Mouse (Mus musculus): ENCODE data around the gene Plcg1. TPM values are rescaled to one million over a fixed set of nuclear protein-coding genes. Genes with fewer than 3 reads are reported as not detected.

Plcg1 gene
- polyA plus RNA-seq, 1 experiment from 2014 or later = 46.0 TPM

DNA sequence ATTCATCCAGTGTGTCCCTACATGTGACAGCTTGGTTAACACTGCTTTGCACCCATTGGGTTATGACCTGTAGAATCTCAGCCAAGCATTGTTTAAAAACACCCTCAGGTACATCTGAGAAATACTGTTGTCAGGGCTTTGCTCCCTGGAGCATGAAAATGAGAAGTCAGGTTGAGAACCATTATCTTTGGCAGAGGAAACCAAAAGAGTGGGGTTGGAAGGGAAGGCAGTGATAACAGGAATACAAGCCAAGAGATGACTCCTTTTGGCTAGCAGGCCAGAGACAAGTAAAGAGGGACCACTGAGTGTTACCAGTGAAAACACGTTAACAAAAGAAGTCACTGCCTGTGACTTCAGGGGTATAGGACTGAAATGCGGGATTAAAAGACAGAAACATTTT, 33.3 kb downstream of the Plcg1 start:
- Histone ChIP-seq H3K4me2 (ENCODE audit: low read depth, low read length) (no peak overlapping the region), H3K9ac (ENCODE audit: low read length) (no peak overlapping the region), H3K4me1 (replicated peaks; ENCODE audit: control insufficient read depth, insufficient read depth, low read length) (no peaks in the 10 kb centered on the region; the same call in 1 of the 2 replicates), H3K27ac (ENCODE audit: low read length) (no peak overlapping the region), H3K4me3 (ENCODE audit: low read length) (no peak overlapping the region), H3K27me3 (ENCODE audit: control insufficient read depth, insufficient read depth, low read depth, low read length) (no peaks in the 10 kb centered on the region), H3K9me3 (ENCODE audit: control insufficient read depth, low read length) (no peaks in the 10 kb centered on the region), H3K36me3 (ENCODE audit: control insufficient read depth, insufficient read depth, low read length) (peaks cover 34% of the 10 kb centered on the region)
- WGBS = 81% methylated on average over 2 of the region's 2 CpGs
- ATAC-seq (ENCODE audit: low read depth) = no peak

DNA sequence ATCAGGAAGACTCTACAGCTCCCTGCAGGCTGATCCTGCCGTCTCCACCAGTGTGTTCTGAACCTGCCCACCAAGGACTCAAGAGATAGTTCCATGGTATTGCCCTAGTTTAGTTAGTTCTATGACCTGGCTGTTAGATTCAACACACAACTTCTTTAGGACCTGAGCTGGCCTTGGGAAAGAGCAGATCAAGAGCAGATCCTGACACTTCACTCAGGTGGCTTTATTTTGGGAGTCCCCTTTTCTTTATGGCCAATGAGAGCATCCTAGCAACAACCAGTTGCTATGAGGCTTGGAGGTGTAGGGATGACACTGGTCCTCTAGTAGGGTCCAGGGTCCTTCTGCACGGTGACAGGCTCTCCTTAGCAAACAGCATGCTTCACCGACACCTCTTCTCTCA, 34.0 kb downstream of the Plcg1 start:
- Histone ChIP-seq H3K27me3 (ENCODE audit: control insufficient read depth, insufficient read depth, low read depth, low read length) (no peaks in the 10 kb centered on the region), H3K4me1 (replicated peaks; ENCODE audit: control insufficient read depth, insufficient read depth, low read length) (no peaks in the 10 kb centered on the region; the same call in 1 of the 2 replicates), H3K4me2 (ENCODE audit: low read depth, low read length) (no peak overlapping the region), H3K9me3 (ENCODE audit: control insufficient read depth, low read length) (no peaks in the 10 kb centered on the region), H3K36me3 (ENCODE audit: control insufficient read depth, insufficient read depth, low read length) (peaks cover 29% of the 10 kb centered on the region), H3K27ac (ENCODE audit: low read length) (no peak overlapping the region), H3K9ac (ENCODE audit: low read length) (no peak overlapping the region), H3K4me3 (ENCODE audit: low read length) (no peak overlapping the region)
- 65% methylated on average over 3 of the region's 3 CpGs for WGBS
- ATAC-seq (ENCODE audit: low read depth) = no peak

DNA sequence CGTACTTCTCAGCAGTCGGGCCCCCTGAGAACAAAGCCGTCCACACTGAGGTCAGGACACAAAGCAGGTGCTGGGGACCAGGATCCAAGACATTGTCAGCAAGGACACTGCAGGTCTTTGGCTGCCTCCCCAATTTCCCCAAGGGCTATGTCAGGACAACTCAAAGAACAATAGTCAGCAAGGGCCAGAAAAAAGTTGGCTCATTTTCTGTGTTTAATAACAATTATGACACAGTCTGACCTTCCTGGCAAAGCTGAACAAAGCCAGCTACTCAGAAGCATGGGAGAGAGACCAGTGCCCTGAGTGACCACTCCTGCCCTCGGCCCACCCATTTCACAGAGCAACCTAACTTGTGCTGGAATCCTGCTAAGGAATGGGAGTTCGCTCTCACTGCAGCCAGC, 35.3 kb downstream of the Plcg1 start:
- Histone ChIP-seq H3K4me2 (ENCODE audit: low read depth, low read length) (no peak overlapping the region), H3K4me1 (replicated peaks; ENCODE audit: control insufficient read depth, insufficient read depth, low read length) (no peaks in the 10 kb centered on the region; the same call in 1 of the 2 replicates), H3K9me3 (ENCODE audit: control insufficient read depth, low read length) (no peaks in the 10 kb centered on the region), H3K27ac (ENCODE audit: low read length) (no peak overlapping the region), H3K27me3 (ENCODE audit: control insufficient read depth, insufficient read depth, low read depth, low read length) (no peaks in the 10 kb centered on the region), H3K9ac (ENCODE audit: low read length) (no peak overlapping the region), H3K36me3 (ENCODE audit: control insufficient read depth, insufficient read depth, low read length) (peaks cover 18% of the 10 kb centered on the region), H3K4me3 (ENCODE audit: low read length) (no peak overlapping the region)
- WGBS = 63% methylated on average over 5 of the region's 5 CpGs
- ATAC-seq (ENCODE audit: low read depth) = peak; percentile 45

DNA sequence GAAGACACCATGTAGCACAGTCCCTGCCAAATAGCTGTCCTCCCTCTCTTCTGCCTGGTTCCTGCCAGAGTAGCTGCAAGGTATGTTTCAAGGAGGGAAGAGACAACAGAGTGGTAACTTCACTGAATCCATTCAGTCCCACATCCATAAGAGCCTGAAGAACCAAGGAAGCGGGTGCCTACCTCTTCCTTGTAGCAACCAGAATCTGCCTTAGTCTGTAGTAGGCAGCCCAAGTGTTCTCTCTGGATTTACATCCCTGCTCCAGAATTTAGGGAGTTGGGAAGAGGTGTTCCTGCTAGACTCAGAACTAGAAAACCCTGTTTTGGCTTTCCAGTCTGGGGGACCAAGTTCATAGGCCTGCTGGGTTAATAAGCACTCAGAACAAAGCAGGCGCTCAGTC, 36.1 kb downstream of the Plcg1 start:
- Histone ChIP-seq H3K9ac (ENCODE audit: low read length) (no peak overlapping the region), H3K4me1 (replicated peaks; ENCODE audit: control insufficient read depth, insufficient read depth, low read length) (no peaks in the 10 kb centered on the region; the same call in 1 of the 2 replicates), H3K27me3 (ENCODE audit: control insufficient read depth, insufficient read depth, low read depth, low read length) (no peaks in the 10 kb centered on the region), H3K9me3 (ENCODE audit: control insufficient read depth, low read length) (no peaks in the 10 kb centered on the region), H3K36me3 (ENCODE audit: control insufficient read depth, insufficient read depth, low read length) (peaks cover 10% of the 10 kb centered on the region), H3K27ac (ENCODE audit: low read length) (no peak overlapping the region), H3K4me2 (ENCODE audit: low read depth, low read length) (no peak overlapping the region), H3K4me3 (ENCODE audit: low read length) (no peak overlapping the region)
- no peak for ATAC-seq (ENCODE audit: low read depth)
- 93% methylated on average over 2 of the region's 2 CpGs for WGBS

DNA sequence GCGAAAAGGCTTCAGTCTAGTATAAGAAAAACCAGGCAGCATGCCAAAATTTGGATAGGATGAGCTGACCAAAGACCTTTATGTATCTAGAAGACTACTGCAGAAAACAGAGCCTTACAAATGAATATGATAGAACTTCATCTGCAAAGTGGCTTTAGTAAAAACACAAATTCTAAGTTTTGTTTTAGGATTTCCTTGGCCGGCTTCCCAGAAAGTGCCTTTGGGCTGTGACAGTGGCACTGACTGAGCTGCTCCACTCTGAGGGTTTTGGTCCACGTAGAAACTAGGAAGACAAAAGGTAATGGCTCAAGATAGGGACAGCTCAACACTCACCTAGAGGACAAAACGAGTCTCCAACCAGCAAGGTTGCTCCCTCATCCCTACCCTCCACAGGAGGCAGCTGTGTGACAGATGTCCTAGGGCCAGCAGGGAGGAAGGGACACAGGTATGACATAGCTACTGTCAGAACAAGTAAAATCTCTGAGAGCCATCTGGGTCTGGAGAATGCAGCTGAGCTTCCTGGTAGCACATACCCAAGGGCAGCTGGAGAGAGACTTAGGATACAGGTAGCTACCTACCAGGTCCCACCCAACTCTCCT, 37.1 kb downstream of the Plcg1 start:
- Histone ChIP-seq H3K4me2 (ENCODE audit: low read depth, low read length) (no peak overlapping the region), H3K9me3 (ENCODE audit: control insufficient read depth, low read length) (no peaks in the 10 kb centered on the region), H3K27ac (ENCODE audit: low read length) (no peak overlapping the region), H3K4me1 (replicated peaks; ENCODE audit: control insufficient read depth, insufficient read depth, low read length) (no peaks in the 10 kb centered on the region; the same call in 1 of the 2 replicates), H3K4me3 (ENCODE audit: low read length) (no peak overlapping the region), H3K27me3 (ENCODE audit: control insufficient read depth, insufficient read depth, low read depth, low read length) (no peaks in the 10 kb centered on the region), H3K36me3 (ENCODE audit: control insufficient read depth, insufficient read depth, low read length) (peaks cover 4% of the 10 kb centered on the region; the same call in 1 of the 2 replicates), H3K9ac (ENCODE audit: low read length) (no peak overlapping the region)
- no peak for ATAC-seq (ENCODE audit: low read depth)
- WGBS = 65% methylated on average over 4 of the region's 4 CpGs

DNA sequence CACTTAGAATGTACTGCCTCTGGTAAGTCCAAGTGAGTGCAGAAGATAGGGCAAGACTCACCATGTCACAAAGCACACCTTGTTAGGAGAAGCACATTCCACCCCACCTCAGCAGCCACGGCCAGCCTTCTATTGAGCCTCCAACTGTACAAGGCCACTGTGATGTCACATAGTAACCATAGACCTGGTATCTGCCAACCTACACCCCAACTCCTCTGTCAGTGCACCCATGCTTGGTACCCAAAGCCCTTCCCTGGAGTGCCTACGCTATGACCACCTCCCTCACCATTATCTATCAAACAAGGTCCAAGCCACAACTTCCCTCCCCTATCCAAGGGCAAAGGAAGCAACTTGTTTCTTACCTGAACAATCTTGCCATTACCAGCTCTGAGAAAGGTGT, 37.9 kb downstream of the Plcg1 start:
- H3K4me2 ChIP-seq (ENCODE audit: low read depth, low read length) = no peak overlapping the region
- no peak overlapping the region for H3K4me3 ChIP-seq (ENCODE audit: low read length)
- peaks cover 4% of the 10 kb centered on the region; the same call in 1 of the 2 replicates for H3K36me3 ChIP-seq (ENCODE audit: control insufficient read depth, insufficient read depth, low read length)
- H3K9ac ChIP-seq (ENCODE audit: low read length) = no peak overlapping the region
- H3K27me3 ChIP-seq (ENCODE audit: control insufficient read depth, insufficient read depth, low read depth, low read length) = no peaks in the 10 kb centered on the region
- H3K27ac ChIP-seq (ENCODE audit: low read length) = no peak overlapping the region
- no peak for ATAC-seq (ENCODE audit: low read depth)
- H3K4me1 ChIP-seq (replicated peaks; ENCODE audit: control insufficient read depth, insufficient read depth, low read length) = no peaks in the 10 kb centered on the region; the same call in 1 of the 2 replicates
- WGBS = 81% methylated on average over 2 of the region's 2 CpGs
- no peaks in the 10 kb centered on the region for H3K9me3 ChIP-seq (ENCODE audit: control insufficient read depth, low read length)

DNA sequence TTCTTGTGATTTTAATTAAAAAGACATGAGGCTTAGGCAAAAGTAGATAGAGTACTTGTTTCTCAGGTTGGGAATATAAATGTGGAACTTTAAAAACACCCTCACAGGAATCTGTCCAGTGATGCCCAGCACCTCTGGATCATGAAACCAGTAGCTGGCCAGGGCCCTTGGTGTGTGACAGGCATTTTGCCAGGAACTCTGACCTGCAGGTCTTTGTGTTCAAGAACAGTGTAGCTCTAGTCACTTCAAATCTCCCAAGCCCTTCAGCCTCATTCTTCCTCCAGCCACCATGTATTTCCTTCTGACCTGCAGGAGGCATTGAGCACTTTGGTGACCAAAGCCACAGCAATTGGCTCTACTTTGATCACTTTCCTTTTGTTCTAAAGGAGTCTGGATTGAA, 39.3 kb downstream of the Plcg1 start:
- no peaks in the 10 kb centered on the region for H3K36me3 ChIP-seq (ENCODE audit: control insufficient read depth, insufficient read depth, low read length)
- H3K4me1 ChIP-seq (replicated peaks; ENCODE audit: control insufficient read depth, insufficient read depth, low read length) = no peaks in the 10 kb centered on the region; the same call in 1 of the 2 replicates
- no peak overlapping the region for H3K4me3 ChIP-seq (ENCODE audit: low read length)
- H3K27ac ChIP-seq (ENCODE audit: low read length) = no peak overlapping the region
- H3K27me3 ChIP-seq (ENCODE audit: control insufficient read depth, insufficient read depth, low read depth, low read length) = no peaks in the 10 kb centered on the region
- no peak overlapping the region for H3K9ac ChIP-seq (ENCODE audit: low read length)
- H3K4me2 ChIP-seq (ENCODE audit: low read depth, low read length) = no peak overlapping the region
- no peak for ATAC-seq (ENCODE audit: low read depth)
- H3K9me3 ChIP-seq (ENCODE audit: control insufficient read depth, low read length) = no peaks in the 10 kb centered on the region

DNA sequence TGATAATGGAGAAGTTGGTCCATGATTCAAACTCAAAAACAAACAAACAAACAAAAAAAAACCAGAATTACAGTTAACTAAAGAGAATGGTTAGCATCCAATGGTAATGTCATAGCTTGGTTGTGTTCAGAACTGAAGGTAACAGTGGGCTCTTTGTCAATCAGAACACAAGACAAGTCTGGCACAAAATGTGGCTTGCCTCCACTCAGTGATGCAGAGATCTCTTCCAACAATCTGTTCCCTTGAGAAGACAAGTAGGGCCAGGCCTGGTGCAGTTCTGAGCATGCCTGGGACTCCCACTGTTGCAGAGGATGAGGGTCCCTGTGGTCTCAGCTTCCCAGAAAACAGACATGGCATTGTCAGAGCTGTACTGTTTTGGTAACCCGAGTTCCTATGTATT, 39.8 kb downstream of the Plcg1 start:
- no peak overlapping the region for H3K27ac ChIP-seq (ENCODE audit: low read length)
- H3K27me3 ChIP-seq (ENCODE audit: control insufficient read depth, insufficient read depth, low read depth, low read length) = no peaks in the 10 kb centered on the region
- no peak for ATAC-seq (ENCODE audit: low read depth)
- WGBS = 92% methylated on average over 1 of the region's 1 CpGs
- no peak overlapping the region for H3K9ac ChIP-seq (ENCODE audit: low read length)
- no peaks in the 10 kb centered on the region for H3K36me3 ChIP-seq (ENCODE audit: control insufficient read depth, insufficient read depth, low read length)
- H3K4me3 ChIP-seq (ENCODE audit: low read length) = no peak overlapping the region
- no peaks in the 10 kb centered on the region; the same call in 1 of the 2 replicates for H3K4me1 ChIP-seq (replicated peaks; ENCODE audit: control insufficient read depth, insufficient read depth, low read length)
- H3K9me3 ChIP-seq (ENCODE audit: control insufficient read depth, low read length) = no peaks in the 10 kb centered on the region
- no peak overlapping the region for H3K4me2 ChIP-seq (ENCODE audit: low read depth, low read length)

DNA sequence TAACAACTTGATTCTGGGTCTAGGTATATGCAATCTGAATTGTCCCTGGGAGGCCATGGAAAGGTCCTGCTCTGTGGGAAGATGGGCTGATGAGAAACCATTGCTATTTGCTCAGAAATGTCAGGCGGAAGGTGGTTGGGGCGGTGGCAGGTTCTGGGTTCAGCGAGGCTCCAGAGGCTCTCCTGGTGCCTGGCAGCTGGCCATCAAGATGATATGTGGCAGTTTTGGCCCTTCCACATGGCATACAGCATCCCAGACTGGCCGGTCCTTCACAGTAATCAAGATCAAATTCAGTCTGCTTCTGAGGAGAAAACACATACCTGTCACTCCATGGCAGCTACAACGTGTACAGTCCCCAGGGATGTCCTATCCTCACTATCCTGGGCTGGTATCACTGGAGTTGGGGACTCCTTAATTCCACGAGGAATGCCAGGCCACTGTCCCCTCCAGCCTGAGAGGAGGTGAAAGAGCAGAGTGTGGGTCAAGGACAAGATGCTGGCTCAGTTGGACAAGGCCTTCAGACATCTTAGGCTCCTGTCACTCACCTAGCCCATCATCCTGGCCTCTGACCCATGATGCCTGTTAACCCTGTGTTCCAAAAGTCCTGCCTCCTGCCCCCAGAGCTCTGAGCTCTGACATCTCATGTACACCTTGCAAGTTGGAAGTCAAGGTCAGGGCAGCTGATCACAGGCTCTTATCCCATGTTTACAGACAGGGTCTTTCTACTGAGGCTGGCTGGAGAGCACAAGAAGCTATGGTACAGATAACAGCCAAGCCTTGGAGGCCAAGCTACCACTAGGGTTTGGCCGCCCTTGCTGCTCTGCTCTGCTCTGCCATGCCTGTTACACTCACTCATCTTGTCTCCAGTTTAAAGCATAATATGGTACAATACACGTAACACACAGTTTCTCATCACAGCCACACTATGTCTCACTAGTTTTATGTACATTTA, 40.5 kb downstream of the Plcg1 start:
- H3K9me3 ChIP-seq (ENCODE audit: control insufficient read depth, low read length) = no peaks in the 10 kb centered on the region
- no peaks in the 10 kb centered on the region for H3K4me1 ChIP-seq (replicated peaks; ENCODE audit: control insufficient read depth, insufficient read depth, low read length)
- H3K27ac ChIP-seq (ENCODE audit: low read length) = no peak overlapping the region
- H3K4me3 ChIP-seq (ENCODE audit: low read length) = no peak overlapping the region
- no peak overlapping the region for H3K9ac ChIP-seq (ENCODE audit: low read length)
- H3K36me3 ChIP-seq (ENCODE audit: control insufficient read depth, insufficient read depth, low read length) = no peaks in the 10 kb centered on the region
- no peaks in the 10 kb centered on the region for H3K27me3 ChIP-seq (ENCODE audit: control insufficient read depth, insufficient read depth, low read depth, low read length)
- H3K4me2 ChIP-seq (ENCODE audit: low read depth, low read length) = no peak overlapping the region
- ATAC-seq (ENCODE audit: low read depth) = no peak
- WGBS = 79% methylated on average over 8 of the region's 8 CpGs
